Mouse (Mus musculus) limb, embryonic 14.5 days (tissue): ENCODE measurements around the gene Zfp352. TPM values are rescaled to one million over a fixed set of nuclear protein-coding genes. Genes with fewer than 3 reads are reported as not detected.

Source experiments
- ATAC-seq: fragments of 200-750 bp; cut with Nextera tagmentation; 2 replicates; pipeline ENCODE4 v1.8.0; 2017; ENCODE audit warnings: low read depth, moderate number of reproducible peaks, moderate TSS enrichment; ENCODE audit not compliant: low FRiP score
- DNase-seq: peaks from one replicate; pipeline ENCODE4 v3.0.0-alpha.2; 2015; ENCODE audit warnings: low spot score
- H3K27ac ChIP-seq: fragments of 300-500 bp; sonication (generic); replicated peaks from 2 replicates; pipeline ENCODE4 v1.5.1; 2014; ENCODE audit warnings: low read depth, mild to moderate bottlenecking, low read length, moderate library complexity, mixed read lengths
- H3K27me3 ChIP-seq: fragments of 300-500 bp; sonication (generic); 2 replicates; pipeline ENCODE4 v1.6.1; 2014; ENCODE audit warnings: low read length, mixed read lengths; ENCODE audit not compliant: control insufficient read depth, insufficient read depth
- H3K36me3 ChIP-seq: fragments of 300-500 bp; sonication (generic); 2 replicates; pipeline ENCODE4 v1.6.1; 2014; ENCODE audit warnings: mild to moderate bottlenecking, low read length, moderate library complexity, mixed read lengths; ENCODE audit not compliant: control insufficient read depth, insufficient read depth
- H3K4me1 ChIP-seq: fragments of 300-500 bp; sonication (generic); 2 replicates; pipeline ENCODE4 v1.6.1; 2014; ENCODE audit warnings: antibody characterized with exemption, low read length, mixed read lengths; ENCODE audit not compliant: control insufficient read depth, insufficient read depth
- H3K4me2 ChIP-seq: fragments of 300-500 bp; sonication (generic); replicated peaks from 2 replicates; pipeline ENCODE4 v1.6.1; 2014; ENCODE audit warnings: low read depth, mild to moderate bottlenecking, low read length, moderate library complexity; ENCODE audit not compliant: severe bottlenecking
- H3K4me3 ChIP-seq: fragments of 300-500 bp; sonication (generic); replicated peaks from 2 replicates; pipeline ENCODE4 v1.5.1; 2014; ENCODE audit warnings: low read length
- H3K9ac ChIP-seq: fragments of 300-500 bp; sonication (generic); 2 replicates; pipeline ENCODE4 v1.6.1; 2014; ENCODE audit warnings: mild to moderate bottlenecking, low read depth, low read length, moderate library complexity; ENCODE audit not compliant: severe bottlenecking
- H3K9me3 ChIP-seq: fragments of 300-500 bp; sonication (generic); 2 replicates; pipeline ENCODE4 v1.6.1; 2016; ENCODE audit warnings: low read length; ENCODE audit not compliant: control insufficient read depth
- POLR2A ChIP-seq: fragments of 200-500 bp; IDR thresholded peaks from 2 replicates; pipeline ENCODE4 v1.8.0; 2012; ENCODE audit warnings: inconsistent platforms, mild to moderate bottlenecking, moderate library complexity, borderline replicate concordance; ENCODE audit not compliant: insufficient read depth, insufficient read length; ENCODE audit errors: extremely low read depth
- WGBS: fragments of 180-500 bp; shearing (Covaris S2); extraction: QIAGEN DNeasy Blood & Tissue Kit; methylation state at CpG from one replicate; pipeline ENCODE4 v1.1.7; 2014; 5-methylcytosine and 5-hydroxymethylcytosine counted together
- polyA plus RNA-seq, 2 experiments: library from polyadenylated mRNA; depleted of rRNA in 1 of 2; stranded (reverse) in 1 of 2; unstranded in 1 of 2; fragments of >200 nt; fragmentation: Nextera tagmentation in 1 of 2; extraction: Ambion mirVana in 1 of 2; gene quantifications; 2 replicates each; pipeline versions ENCODE4 v1.2.1 to v1.2.3; 2012 to 2014

Zfp352 gene
- polyA plus RNA-seq (2012; rRNA removed) (not detected in 2 replicates), polyA plus RNA-seq (2014; fragmentation: Nextera tagmentation; extraction: Ambion mirVana) (not detected in 2 replicates)

- ATAC-seq (no peak), DNase-seq (no peak)
- no peak within 1 kb of the TSS for H3K4me3 ChIP-seq
- H3K4me1 ChIP-seq, result no peaks in the 10 kb centered on the region
- no peaks in the 10 kb centered on the region for H3K36me3 ChIP-seq
- H3K4me2 ChIP-seq, result no peak within 1 kb of the TSS
- TF ChIP-seq POLR2A, result no peak
- no peaks in the 10 kb centered on the region for H3K9me3 ChIP-seq
- H3K9ac ChIP-seq, result no peak within 1 kb of the TSS
- H3K27me3 ChIP-seq, result no peaks in the 10 kb centered on the region
- WGBS, result 93% methylated on average over 2 of the region's 2 CpGs
- H3K27ac ChIP-seq, result no peak within 1 kb of the TSS
These were observed at the start of gene Zfp352 for GRCm38 (mm10) chr4:90218520-90218919. TSS of gene Zfp352 (plus strand) at chr4:90218820.

GRCm38 (mm10) chr4:90170890-90171483 is 47.6 kb upstream of the Zfp352 start:
- no peak for DNase-seq
- Histone ChIP-seq H3K27me3 (no peaks in the 10 kb centered on the region), H3K4me1 (no peaks in the 10 kb centered on the region), H3K9me3 (no peaks in the 10 kb centered on the region), H3K27ac (no peak overlapping the region), H3K4me2 (no peak overlapping the region), H3K9ac (no peak overlapping the region), H3K36me3 (no peaks in the 10 kb centered on the region), H3K4me3 (no peak overlapping the region)
- TF ChIP-seq POLR2A, result no peak
- no peak for ATAC-seq
- WGBS, result 84% methylated on average over 3 of the region's 3 CpGs

GRCm38 (mm10) chr4:90174036-90174435 is 44.6 kb upstream of the Zfp352 start:
- Histone ChIP-seq H3K36me3 (no peaks in the 10 kb centered on the region), H3K27me3 (no peaks in the 10 kb centered on the region), H3K4me2 (no peak overlapping the region), H3K9me3 (no peaks in the 10 kb centered on the region), H3K27ac (no peak overlapping the region), H3K4me3 (no peak overlapping the region), H3K9ac (no peak overlapping the region), H3K4me1 (no peaks in the 10 kb centered on the region)
- WGBS, result 76% methylated on average over 1 of the region's 1 CpGs
- no peak for ATAC-seq
- no peak for DNase-seq
- no peak for TF ChIP-seq POLR2A

- WGBS, result 92% methylated on average over 5 of the region's 5 CpGs
- no peak for ATAC-seq
These were observed 15.2 kb upstream of the Zfp352 start for GRCm38 (mm10) chr4:90203421-90203820.

GRCm38 (mm10) chr4:90211475-90211874 is 7.1 kb upstream of the Zfp352 start:
- ATAC-seq, result no peak
- 50% methylated on average over 1 of the region's 1 CpGs for WGBS
- H3K4me1 ChIP-seq, result no peaks in the 10 kb centered on the region

More at GRCm38 (mm10) chr4:90203421-90203820, 15.2 kb upstream of the Zfp352 start:
- H3K9me3 ChIP-seq, result no peaks in the 10 kb centered on the region
- H3K9ac ChIP-seq, result no peak overlapping the region
- no peaks in the 10 kb centered on the region for H3K4me1 ChIP-seq
- no peak overlapping the region for H3K27ac ChIP-seq
- H3K4me3 ChIP-seq, result no peak overlapping the region
- no peaks in the 10 kb centered on the region for H3K36me3 ChIP-seq
- H3K4me2 ChIP-seq, result no peak overlapping the region
- no peaks in the 10 kb centered on the region for H3K27me3 ChIP-seq
- TF ChIP-seq POLR2A, result no peak
- no peak for DNase-seq

More at GRCm38 (mm10) chr4:90211475-90211874, 7.1 kb upstream of the Zfp352 start:
- DNase-seq, result no peak
- Histone ChIP-seq H3K27ac (no peak overlapping the region), H3K36me3 (no peaks in the 10 kb centered on the region), H3K4me3 (no peak overlapping the region), H3K9me3 (no peaks in the 10 kb centered on the region), H3K9ac (no peak overlapping the region), H3K27me3 (no peaks in the 10 kb centered on the region), H3K4me2 (no peak overlapping the region)
- no peak for TF ChIP-seq POLR2A
